In genomic region chr11:103042828-103043227, GRCm38 (mm10) we compare ENCODE assay signal across 22 mouse cellular contexts. TPM values are rescaled to one million over a fixed set of nuclear protein-coding genes. Genes with fewer than 3 reads are reported as not detected.
A peak's percentile ranks its signal among the peaks of the same experiment; 100 is the strongest.
DNase-seq lines count a peak whose midpoint lies in the region; ATAC-seq and TF ChIP-seq lines count a peak whose summit lies in the region.
"Had no signal": no experiment of that assay in that cellular context is flagged by ENCODE, and none has a peak within 500 bp of the region (broad histone marks: within the 10 kb centered on the region; RNA-seq: fewer than 3 reads in every experiment).

No protein-coding gene starts in this region.

- no peak overlapping the region for H3K4me3 ChIP-seq in forebrain, embryonic 16.5 days (replicated peaks; ENCODE audit: low read length)
- H3K4me3 ChIP-seq in forebrain, embryonic 15.5 days: no peak overlapping the region
- no peak overlapping the region for H3K4me3 ChIP-seq in left cerebral cortex, adult 2 months
- H3K4me3 ChIP-seq in olfactory bulb, adult 2 months (ENCODE audit: insufficient read depth, low read depth, low read length): no peak overlapping the region
- no peak overlapping the region for H3K4me3 ChIP-seq in heart, adult 2 months
- H3K4me3 ChIP-seq: embryonic facial prominence, embryonic 12.5 days; forebrain, embryonic 10.5 days; heart, embryonic 13.5 days; midbrain, embryonic 13.5 days had no signal

- H3K27me3 ChIP-seq in forebrain, embryonic 16.5 days (replicated peaks; ENCODE audit: control insufficient read depth, insufficient read depth, low read length): no peaks in the 10 kb centered on the region
- H3K27me3 ChIP-seq in forebrain, embryonic 15.5 days: no peaks in the 10 kb centered on the region
- no peaks in the 10 kb centered on the region for H3K27me3 ChIP-seq in heart, adult 2 months (ENCODE audit: control insufficient read depth, insufficient read depth, low read length)
- H3K27me3 ChIP-seq: embryonic facial prominence, embryonic 12.5 days; heart, embryonic 13.5 days; midbrain, embryonic 13.5 days had no signal

- TF ChIP-seq POLR2A in olfactory bulb, adult 2 months (IDR thresholded peaks at IDR 0.05; ENCODE audit: insufficient read depth, low read depth, low read length): no peak
- TF ChIP-seq POLR2A in heart, adult 2 months (IDR thresholded peaks at IDR 0.05; ENCODE audit: insufficient read depth, low read depth, low read length): no peak

- H3K4me2 ChIP-seq in forebrain, embryonic 16.5 days (ENCODE audit: low read length): no peak overlapping the region
- no peak overlapping the region for H3K4me2 ChIP-seq in forebrain, embryonic 15.5 days (replicated peaks)
- H3K4me2 ChIP-seq: embryonic facial prominence, embryonic 12.5 days; heart, embryonic 13.5 days; liver, embryonic 11.5 days; lung, embryonic 14.5 days; midbrain, embryonic 13.5 days had no signal

- no peak overlapping the region for H3K27ac ChIP-seq in forebrain, embryonic 16.5 days (ENCODE audit: low read length)
- H3K27ac ChIP-seq in forebrain, embryonic 15.5 days (replicated peaks): no peak overlapping the region
- peak overlapping the region; percentile 28; the same call in 1 of the 2 replicates for H3K27ac ChIP-seq in left cerebral cortex, adult 2 months
- H3K27ac ChIP-seq in olfactory bulb, adult 2 months (ENCODE audit: insufficient read depth, low read depth, low read length): peak overlapping the region; percentile 93
- H3K27ac ChIP-seq in heart, adult 2 months: no peak overlapping the region
- H3K27ac ChIP-seq: embryonic facial prominence, embryonic 12.5 days; forebrain, embryonic 10.5 days; heart, embryonic 13.5 days; macrophage; midbrain, embryonic 13.5 days had no signal

- DNase-seq in left cerebral cortex, adult 2 months (ENCODE audit: extremely low spot score in 1 of 2, low spot score in 2 of 2): no peak
- DNase-seq in left cerebral cortex, postnatal 14 days (ENCODE audit: low spot score in 2 of 2): no peak
- DNase-seq in Muller cell, postnatal 12 days (ENCODE audit: inconsistent ontology term): peak; percentile 80
- no peak for DNase-seq in heart, adult 2 months
- DNase-seq: adrenal gland, postnatal 10 days; cerebellum, adult 18-20 months; heart, postnatal 36 days; kidney, adult 8-10 months; kidney, postnatal 36 days; lung, embryonic 14.5 days; right cerebral cortex, postnatal 25 days; thymus, postnatal 25 days had no signal

- 65% methylated on average over 4 of the region's 4 CpGs for WGBS in forebrain, embryonic 16.5 days
- 59% methylated on average over 4 of the region's 4 CpGs for WGBS in forebrain, embryonic 15.5 days
- 14% methylated on average over 4 of the region's 4 CpGs for WGBS in olfactory bulb, adult 2 months
- WGBS in heart, adult 2 months: 67% methylated on average over 4 of the region's 4 CpGs

- peaks cover 2% of the 10 kb centered on the region; the same call in 1 of the 2 replicates for H3K79me2 ChIP-seq in heart, adult 2 months (replicated peaks; ENCODE audit: control insufficient read depth, insufficient read depth, low read length)

- H3K9ac ChIP-seq in forebrain, embryonic 16.5 days (replicated peaks; ENCODE audit: low read depth, low read length): 0 out of 2 replicates have a peak overlapping the region, but pooled peaks have one; percentile 11
- no peak overlapping the region for H3K9ac ChIP-seq in forebrain, embryonic 15.5 days (replicated peaks)
- no peak overlapping the region for H3K9ac ChIP-seq in heart, adult 2 months (ENCODE audit: low read depth, low read length)
- H3K9ac ChIP-seq: embryonic facial prominence, embryonic 12.5 days; lung, embryonic 14.5 days; midbrain, embryonic 13.5 days had no signal

- H3K4me1 ChIP-seq in forebrain, embryonic 16.5 days (replicated peaks; ENCODE audit: control insufficient read depth, insufficient read depth, low read length): 0 out of 2 replicates have a peak, but pooled peaks cover 2% of the 10 kb centered on the region
- 0 out of 2 replicates have a peak, but pooled peaks cover 2% of the 10 kb centered on the region for H3K4me1 ChIP-seq in forebrain, embryonic 15.5 days
- peaks cover 34% of the 10 kb centered on the region for H3K4me1 ChIP-seq in olfactory bulb, adult 2 months (ENCODE audit: control insufficient read depth, insufficient read depth, low read length)
- peaks cover 1% of the 10 kb centered on the region for H3K4me1 ChIP-seq in heart, adult 2 months (ENCODE audit: control insufficient read depth, insufficient read depth, low read length)
- H3K4me1 ChIP-seq: embryonic facial prominence, embryonic 12.5 days had no signal

- intact Hi-C loops in left cerebral cortex, adult 2 months (cut with DNase I): no loop called here
- intact Hi-C loops in left cerebral cortex, postnatal 14 days (cut with DNase I): no loop called here
- intact Hi-C loops in heart, adult 2 months (cut with DNase I): no loop called here

- no peaks in the 10 kb centered on the region for H3K9me3 ChIP-seq in forebrain, embryonic 16.5 days (ENCODE audit: control insufficient read depth, low read length)
- H3K9me3 ChIP-seq in forebrain, embryonic 15.5 days: no peaks in the 10 kb centered on the region
- H3K9me3 ChIP-seq: embryonic facial prominence, embryonic 12.5 days; forebrain, embryonic 10.5 days; heart, embryonic 13.5 days; midbrain, embryonic 13.5 days had no signal

- TF ChIP-seq CTCF in left cerebral cortex, adult 2 months (IDR thresholded peaks at IDR 0.05): no peak; the same call in 1 of the 2 replicates
- no peak for TF ChIP-seq CTCF in olfactory bulb, adult 2 months (IDR thresholded peaks at IDR 0.05; ENCODE audit: insufficient read depth, low read depth, low read length)
- TF ChIP-seq CTCF in heart, adult 2 months (IDR thresholded peaks at IDR 0.05): no peak

- TF ChIP-seq EP300 in heart, adult 2 months (IDR thresholded peaks at IDR 0.05; ENCODE audit: insufficient read depth, low read depth, low read length): no peak

- H3K36me3 ChIP-seq in forebrain, embryonic 16.5 days (ENCODE audit: control insufficient read depth, insufficient read depth): peaks cover 26% of the 10 kb centered on the region
- H3K36me3 ChIP-seq in forebrain, embryonic 15.5 days: peaks cover 46% of the 10 kb centered on the region
- H3K36me3 ChIP-seq in heart, adult 2 months (ENCODE audit: control insufficient read depth, insufficient read depth, low read length): no peaks in the 10 kb centered on the region

- ATAC-seq in forebrain, embryonic 16.5 days: no peak
- ATAC-seq in forebrain, embryonic 15.5 days (replicated peaks): no peak
- ATAC-seq in megakaryocyte, adult 5-6 weeks (ENCODE audit: poor library complexity, severe bottlenecking): no peak
- ATAC-seq: midbrain, embryonic 13.5 days had no signal

RNA-seq across cellular contexts. Expression of gene Dcakd, which starts 14.7 kb away (rescaled TPM):
- polyA plus RNA-seq in forebrain, embryonic 16.5 days (2015; fragmentation: Nextera tagmentation; extraction: Ambion mirVana): 162 and 166 TPM in 2 replicates
- 152 and 168 TPM in 2 replicates for polyA plus RNA-seq in forebrain, embryonic 15.5 days (2015; fragmentation: Nextera tagmentation; extraction: Ambion mirVana)
- 10 to 100 TPM; 48.3 to 50.9 TPM for total RNA-seq in left cerebral cortex, adult 2 months (2021)
- total RNA-seq in left cerebral cortex, postnatal 14 days (2021): 10 to 100 TPM; 90.2 to 93.2 TPM
- not detected in 2 replicates for polyA plus RNA-seq in olfactory bulb, adult 2 months (2012; ENCODE audit: insufficient read depth, insufficient read length, low replicate concordance, missing spikeins)
- 20.5 and 20.7 TPM in 2 replicates for total RNA-seq in megakaryocyte, adult 5-6 weeks (2015)
- 6.8 and 9.3 TPM in 2 replicates for total RNA-seq in megakaryocyte, adult 5-6 weeks (2017)
- 10 to 100 TPM; 69.3 to 75.0 TPM for total RNA-seq in heart, adult 2 months (2021)
- 122 and 139 TPM in 2 replicates for polyA plus RNA-seq in heart, adult 2 months (2012; rRNA removed)

RNA-seq across cellular contexts. Expression of gene Nmt1, which starts 14.8 kb away (rescaled TPM):
- polyA plus RNA-seq in forebrain, embryonic 16.5 days (2015; fragmentation: Nextera tagmentation; extraction: Ambion mirVana): 31.7 and 37.2 TPM in 2 replicates
- 41.0 and 43.9 TPM in 2 replicates for polyA plus RNA-seq in forebrain, embryonic 15.5 days (2015; fragmentation: Nextera tagmentation; extraction: Ambion mirVana)
- 100 to 1,000 TPM; 117 to 130 TPM for total RNA-seq in left cerebral cortex, adult 2 months (2021)
- 100 to 1,000 TPM; 105 to 107 TPM for total RNA-seq in left cerebral cortex, postnatal 14 days (2021)
- polyA plus RNA-seq in olfactory bulb, adult 2 months (2012; ENCODE audit: insufficient read depth, insufficient read length, low replicate concordance, missing spikeins): 557 TPM in 1 of 2 replicates, not detected in the other
- total RNA-seq in megakaryocyte, adult 5-6 weeks (2015): 41.5 and 41.7 TPM in 2 replicates
- total RNA-seq in megakaryocyte, adult 5-6 weeks (2017): 35.0 and 40.9 TPM in 2 replicates
- 10 to 100 TPM; 60.5 to 67.2 TPM for total RNA-seq in heart, adult 2 months (2021)
- 37.1 and 55.3 TPM in 2 replicates for polyA plus RNA-seq in heart, adult 2 months (2012; rRNA removed)

RNA-seq across cellular contexts. Expression of gene Plcd3, which starts 58.6 kb away (rescaled TPM):
- 2.5 and 2.6 TPM in 2 replicates for polyA plus RNA-seq in forebrain, embryonic 16.5 days (2015; fragmentation: Nextera tagmentation; extraction: Ambion mirVana)
- polyA plus RNA-seq in forebrain, embryonic 15.5 days (2015; fragmentation: Nextera tagmentation; extraction: Ambion mirVana): 1.9 and 2.3 TPM in 2 replicates
- total RNA-seq in left cerebral cortex, adult 2 months (2021): 10 to 100 TPM; 16.5 to 19.0 TPM
- total RNA-seq in left cerebral cortex, postnatal 14 days (2021): 10 to 100 TPM; 14.1 to 14.7 TPM
- not detected in 2 replicates for polyA plus RNA-seq in olfactory bulb, adult 2 months (2012; ENCODE audit: insufficient read depth, insufficient read length, low replicate concordance, missing spikeins)
- not detected in 2 replicates for total RNA-seq in megakaryocyte, adult 5-6 weeks (2015)
- not detected in 2 replicates for total RNA-seq in megakaryocyte, adult 5-6 weeks (2017)
- total RNA-seq in heart, adult 2 months (2021): 10 to 100 TPM; 13.7 to 14.0 TPM
- 20.6 and 22.3 TPM in 2 replicates for polyA plus RNA-seq in heart, adult 2 months (2012; rRNA removed)
- polyA plus RNA-seq: macrophage had no signal

RNA-seq across cellular contexts. Expression of gene Acbd4, which starts 58.7 kb away (rescaled TPM):
- 17.0 and 17.8 TPM in 2 replicates for polyA plus RNA-seq in forebrain, embryonic 16.5 days (2015; fragmentation: Nextera tagmentation; extraction: Ambion mirVana)
- 14.6 and 14.8 TPM in 2 replicates for polyA plus RNA-seq in forebrain, embryonic 15.5 days (2015; fragmentation: Nextera tagmentation; extraction: Ambion mirVana)
- 10 to 100 TPM; 72.3 to 88.2 TPM for total RNA-seq in left cerebral cortex, adult 2 months (2021)
- total RNA-seq in left cerebral cortex, postnatal 14 days (2021): 10 to 100 TPM; 71.3 to 71.5 TPM
- polyA plus RNA-seq in olfactory bulb, adult 2 months (2012; ENCODE audit: insufficient read depth, insufficient read length, low replicate concordance, missing spikeins): not detected in 2 replicates
- total RNA-seq in megakaryocyte, adult 5-6 weeks (2015): 3.2 and 6.2 TPM in 2 replicates
- total RNA-seq in megakaryocyte, adult 5-6 weeks (2017): 9.3 and 9.4 TPM in 2 replicates
- total RNA-seq in heart, adult 2 months (2021): 10 to 100 TPM; 27.8 to 38.1 TPM
- 27.5 and 27.8 TPM in 2 replicates for polyA plus RNA-seq in heart, adult 2 months (2012; rRNA removed)

Comparison
In these comparisons a context has a peak if more than half of its experiments do, and no peak if none do; other contexts are left out.
1. H3K27ac ChIP-seq: peak in left cerebral cortex, adult 2 months (single experiment) and olfactory bulb, adult 2 months (single experiment); none in forebrain, embryonic 16.5 days (single experiment), forebrain, embryonic 15.5 days (single experiment) and heart, adult 2 months (single experiment).
2. RNA of gene Plcd3, which starts 58.6 kb away (total RNA-seq): 16.5 to 19.0 TPM in left cerebral cortex, adult 2 months, 14.1 to 14.7 TPM in left cerebral cortex, postnatal 14 days and 13.7 to 14.0 TPM in heart, adult 2 months; not detected in megakaryocyte, adult 5-6 weeks; every median in the first group is over 10 times any median in the second.